Mouse (Mus musculus) mature B cell (primary cell): ENCODE data around the gene Nucb1.
"Not testable (repeated sequence)": the region's sequence is repeated elsewhere in the genome, so short reads cannot be mapped to it uniquely, and the experiment has no call there.

Experiments used
- in situ Hi-C: fragments of 300-500 bp; cut with MboI; formaldehyde crosslinking; loops from 2 replicates; pipeline ENCODE4 v1.14.3; 2019

Nucb1 gene

DNA sequence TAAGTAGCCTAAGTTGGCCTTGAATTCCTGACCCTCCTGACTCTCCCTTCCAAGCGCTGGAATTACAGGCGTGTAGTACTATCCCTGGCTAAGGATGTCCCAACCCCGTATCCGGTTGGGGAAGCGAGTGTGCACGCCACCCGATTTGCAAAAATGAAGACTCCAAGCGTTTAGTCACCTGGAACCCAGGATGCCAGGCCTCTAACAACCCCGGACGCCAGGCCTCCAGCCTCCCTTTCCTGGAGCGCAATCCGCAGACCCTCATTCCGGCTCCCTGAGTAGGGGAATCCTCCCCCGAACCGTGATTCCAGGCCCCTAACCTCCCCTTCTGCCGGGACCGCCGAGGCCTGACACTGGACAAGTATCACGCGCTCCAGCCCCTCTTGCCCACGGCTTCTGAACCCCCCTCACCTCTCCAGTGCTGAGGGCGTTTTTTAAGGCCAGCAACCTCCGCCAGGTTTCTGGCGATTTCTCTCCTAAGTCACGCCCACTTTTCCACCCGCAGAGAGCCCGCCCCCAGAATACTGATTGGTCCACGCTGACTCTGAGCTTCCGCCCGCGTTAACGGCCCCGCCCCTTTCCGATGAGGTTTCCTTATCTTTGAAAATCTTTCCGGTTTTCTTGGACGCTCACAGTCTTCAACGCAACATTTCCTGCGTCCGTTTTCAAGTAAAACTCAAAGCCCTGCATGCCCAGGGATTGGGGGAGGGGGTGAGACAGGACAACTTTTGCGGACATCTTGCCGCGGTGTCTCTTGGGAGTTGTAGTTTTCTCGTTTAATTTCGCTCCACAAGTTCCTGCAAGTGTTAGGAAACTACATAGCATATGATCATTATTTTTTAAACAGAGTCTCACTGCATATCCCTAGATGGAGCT is at the start of gene Nucb1:
Gene Nucb1, minus strand, starts transcription at position 495 of the 876 bp plus-strand sequence.
- in situ Hi-C loops = loop anchor here (5.0 kb wide), 1 partner anchor 52 kb away; no protein-coding TSS in a partner anchor

DNA sequence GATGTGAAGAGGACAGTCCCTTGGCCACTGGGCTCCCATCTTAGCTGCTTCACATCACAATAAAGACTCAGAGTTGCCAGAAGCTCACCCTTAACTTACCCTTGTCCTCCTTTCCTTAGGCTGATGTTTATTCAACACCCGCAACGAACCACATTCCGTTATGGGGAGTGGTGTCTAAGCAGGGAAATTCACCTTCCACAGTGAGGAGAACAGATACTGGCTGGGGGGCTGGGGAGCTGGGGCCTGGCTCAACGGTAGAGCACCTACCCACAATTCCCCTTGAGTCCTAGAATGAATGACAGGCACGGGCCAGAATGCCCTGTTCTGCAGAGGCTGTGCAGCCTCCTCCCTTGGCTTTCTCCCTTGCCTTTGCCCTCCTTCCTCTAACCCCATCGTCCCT is 48.7 kb upstream of the Nucb1 start:
- in situ Hi-C loops = loop anchor here (5.0 kb wide), 1 partner anchor 33 kb away; no protein-coding TSS in a partner anchor

DNA sequence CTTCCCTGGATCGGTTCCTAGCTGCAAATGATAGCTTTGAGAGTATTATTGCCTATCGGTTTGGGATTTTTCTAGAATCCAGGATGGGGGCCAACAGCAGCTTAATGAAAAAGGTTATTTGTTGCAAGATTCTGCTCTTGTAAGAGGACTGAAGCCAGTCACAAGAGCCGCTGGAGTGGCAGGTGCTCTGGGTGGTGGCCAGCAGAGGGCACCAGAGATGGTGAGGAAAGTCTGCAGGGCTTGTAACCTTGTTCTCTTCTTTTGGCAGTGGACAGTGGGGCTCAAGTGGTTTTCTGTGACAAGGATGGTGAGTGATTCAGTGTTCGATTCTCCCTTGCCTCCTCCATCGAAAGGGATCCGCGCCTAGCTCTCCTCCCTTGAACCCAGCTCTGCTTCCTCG is 45.6 kb upstream of the Nucb1 start:
- in situ Hi-C loops = loop anchor here (5.0 kb wide), 1 partner anchor 37 kb away; no protein-coding TSS in a partner anchor

DNA sequence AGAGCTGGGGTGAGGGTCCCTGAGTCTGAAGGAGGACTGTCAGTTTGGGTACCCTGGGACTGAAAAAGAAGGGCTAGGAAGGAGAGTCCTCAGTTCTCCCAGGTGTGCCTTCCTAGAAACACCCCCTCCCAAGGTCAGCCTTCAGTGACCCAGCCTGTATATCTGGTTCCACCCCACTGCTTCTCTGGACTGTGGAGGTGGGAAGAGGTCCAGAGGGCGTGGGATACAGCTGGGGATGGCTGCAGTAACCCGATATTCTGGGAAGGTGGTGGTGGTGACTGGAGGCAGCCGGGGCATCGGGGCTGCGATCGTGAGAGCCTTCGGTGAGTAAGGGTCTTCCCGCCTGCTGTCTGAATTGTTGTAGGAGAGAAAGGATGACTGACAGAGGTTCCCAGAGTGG is 44.5 kb upstream of the Nucb1 start, which contains the start of gene Hsd17b14:
Gene Hsd17b14, plus strand, starts transcription at position 150 of the 400 bp plus-strand sequence.
- in situ Hi-C loops = loop anchor here (5.0 kb wide), 1 partner anchor 38 kb away; no protein-coding TSS in a partner anchor

DNA sequence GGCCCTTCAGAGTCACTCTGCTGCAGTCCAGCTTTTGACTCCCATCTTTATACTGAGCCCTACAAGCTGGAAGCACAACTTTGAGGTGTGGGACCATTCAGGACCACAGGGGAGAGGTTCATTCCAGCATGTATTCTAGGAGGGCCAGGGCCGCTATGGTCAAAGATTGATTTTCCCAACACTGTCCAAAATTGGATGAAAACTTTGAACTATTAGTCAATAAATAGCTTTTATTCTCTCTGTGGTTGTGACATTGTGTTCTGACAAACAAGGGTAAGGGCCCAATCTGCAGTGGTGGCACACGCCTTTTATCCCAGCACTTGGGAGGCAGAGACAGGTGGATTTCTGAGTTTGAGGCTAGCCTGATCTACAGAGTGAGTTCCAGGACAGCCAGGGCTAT is 43.8 kb upstream of the Nucb1 start:
- in situ Hi-C loops = no loop called here

DNA sequence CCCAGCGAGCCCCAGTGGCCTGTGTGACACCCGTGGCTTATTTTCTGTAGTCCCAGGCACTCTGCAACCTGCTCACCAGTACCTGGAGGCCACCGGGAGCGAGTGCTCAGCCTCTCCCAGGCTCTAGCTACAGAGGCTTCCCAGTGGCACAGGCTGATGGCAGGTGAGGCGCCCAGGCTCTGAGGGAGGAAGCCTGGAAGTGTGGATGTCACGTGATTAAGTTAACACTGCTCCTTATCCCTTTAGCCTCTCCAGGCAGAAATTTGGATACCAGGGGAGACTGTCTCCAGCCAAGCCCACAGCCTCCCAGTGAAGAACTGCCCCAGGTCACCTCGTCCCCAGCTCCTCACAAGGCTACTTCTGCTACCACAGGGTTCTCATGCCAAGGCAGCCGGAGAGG is 43.3 kb upstream of the Nucb1 start:
- in situ Hi-C loops = no loop called here

DNA sequence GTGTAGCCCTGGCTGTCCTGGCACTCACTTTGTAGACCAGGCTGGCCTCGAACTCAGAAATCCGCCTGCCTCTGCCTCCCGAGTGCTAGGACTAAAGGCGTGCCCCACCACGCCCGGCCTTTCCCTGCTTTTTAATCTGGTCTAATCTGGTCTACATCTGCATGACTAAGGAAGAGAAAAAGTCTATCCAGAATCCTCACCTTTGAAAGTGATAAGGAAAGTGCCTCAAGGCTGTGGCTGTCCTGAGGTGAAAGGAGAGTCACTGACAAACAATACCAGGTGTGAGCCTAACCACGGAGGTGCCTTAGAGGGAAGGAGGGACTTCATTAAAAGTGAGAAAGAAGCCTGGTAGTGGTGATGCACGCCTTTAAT is 41.3 kb upstream of the Nucb1 start:
- in situ Hi-C loops = no loop called here

DNA sequence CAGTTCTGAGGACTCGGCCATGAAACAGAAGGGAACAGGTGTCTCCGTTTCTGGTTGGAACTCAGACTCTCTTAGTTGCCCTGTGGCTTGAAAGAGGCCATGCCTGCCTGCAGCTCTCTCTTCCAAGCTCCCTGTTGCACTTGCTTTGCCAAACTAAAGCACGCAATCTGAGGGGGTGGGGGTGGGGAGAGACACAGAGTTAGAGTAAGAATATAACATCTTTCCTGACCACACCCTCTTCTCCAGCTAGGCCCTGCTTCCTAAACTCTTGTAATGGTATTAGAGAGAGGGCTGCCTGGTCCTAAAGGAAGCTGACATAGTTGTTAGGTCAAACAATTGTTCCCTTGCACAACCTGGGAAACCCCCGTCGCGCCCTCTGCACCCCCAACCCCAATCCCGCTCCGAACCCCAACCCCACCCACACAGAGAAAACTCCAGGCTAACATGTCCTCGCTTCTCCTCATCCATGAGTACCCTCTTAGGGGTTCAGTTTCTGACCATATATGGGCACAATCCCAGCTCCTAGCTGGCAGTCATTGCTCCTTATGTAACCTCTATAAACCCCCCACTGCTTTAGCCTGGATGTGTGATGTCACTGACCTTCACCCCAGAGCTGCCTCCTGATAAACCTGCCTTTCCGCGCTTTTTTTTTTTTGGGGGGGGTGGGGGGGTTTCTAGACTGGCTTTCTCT is 40.8 kb upstream of the Nucb1 start:
- in situ Hi-C loops = no loop called here

DNA sequence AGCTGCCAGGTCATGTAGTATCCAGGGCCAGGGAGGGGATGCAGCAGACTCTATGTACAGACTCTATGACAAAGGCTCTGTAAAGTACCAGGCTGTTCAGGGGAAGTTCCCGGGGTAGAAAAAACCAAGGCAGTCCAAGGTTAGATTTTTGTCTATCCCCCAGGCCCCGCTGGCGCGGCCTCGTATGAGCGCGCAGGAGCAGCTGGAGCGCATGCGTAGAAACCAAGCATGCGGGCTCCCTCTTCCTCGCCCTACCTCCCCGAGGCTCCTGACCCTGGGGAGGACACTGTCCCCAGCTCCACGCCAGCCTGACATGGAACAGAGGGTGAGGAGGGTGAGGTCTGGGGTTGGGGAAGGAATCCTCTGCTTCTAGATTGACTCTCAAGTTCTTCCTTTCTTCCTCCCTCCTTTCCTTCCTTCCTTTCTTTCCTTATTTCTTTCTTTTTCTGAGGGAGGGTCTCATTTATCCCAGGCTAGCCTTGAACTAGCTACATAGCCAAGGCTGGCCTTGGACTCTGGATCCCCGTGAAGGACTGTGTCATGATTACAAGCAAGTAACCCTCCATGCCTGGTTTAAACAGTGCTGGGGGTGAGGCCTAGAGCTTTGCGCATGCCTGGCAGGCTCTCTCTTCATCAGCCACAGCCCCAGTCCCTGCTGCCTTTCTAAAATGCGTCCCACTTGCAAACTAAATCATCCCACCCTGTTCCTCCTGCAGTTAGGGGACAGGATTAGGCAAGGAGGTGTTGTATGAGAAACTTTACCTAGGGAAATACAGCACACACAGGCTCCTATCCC is 39.6 kb upstream of the Nucb1 start:
- in situ Hi-C loops = no loop called here

DNA sequence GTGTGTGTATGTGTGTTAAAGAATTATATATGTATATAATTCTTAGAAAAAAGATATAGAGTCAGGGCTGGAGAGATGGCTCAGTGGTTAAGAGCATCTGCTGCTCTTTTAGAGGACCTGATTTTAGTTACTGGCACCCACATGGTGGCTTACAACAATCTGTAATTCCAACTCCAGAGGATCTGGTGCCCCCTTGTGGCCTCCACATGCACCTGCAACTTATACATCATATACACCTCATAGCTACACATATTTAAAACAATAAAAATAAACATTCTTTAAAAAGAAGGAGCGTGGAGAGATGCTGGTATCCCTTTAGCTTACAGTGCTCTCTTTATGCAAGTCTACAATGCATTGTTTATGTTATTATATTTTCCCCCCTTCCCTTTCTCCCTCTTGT is 34.3 kb upstream of the Nucb1 start:
- in situ Hi-C loops = no loop called here

DNA sequence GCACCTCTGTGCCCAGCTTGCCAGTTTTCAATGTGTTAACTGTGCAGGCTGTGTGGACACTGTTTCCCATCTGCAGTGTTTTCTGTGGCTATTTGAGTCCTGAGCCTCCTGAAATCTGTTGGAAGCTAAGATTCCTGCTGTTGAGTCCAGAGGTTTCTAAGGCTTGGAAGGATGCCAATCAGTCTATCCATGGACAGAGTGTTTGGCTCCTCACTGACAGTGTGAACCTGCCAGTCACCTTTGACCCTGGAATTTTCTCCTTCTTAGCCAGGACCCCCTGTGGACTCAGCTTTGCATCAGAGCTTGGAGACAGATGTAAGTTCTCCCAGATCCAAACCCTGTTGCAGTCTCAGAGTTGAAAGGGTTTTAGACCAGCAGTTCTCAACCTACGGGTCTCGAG is 30.0 kb upstream of the Nucb1 start:
- in situ Hi-C loops = no loop called here

DNA sequence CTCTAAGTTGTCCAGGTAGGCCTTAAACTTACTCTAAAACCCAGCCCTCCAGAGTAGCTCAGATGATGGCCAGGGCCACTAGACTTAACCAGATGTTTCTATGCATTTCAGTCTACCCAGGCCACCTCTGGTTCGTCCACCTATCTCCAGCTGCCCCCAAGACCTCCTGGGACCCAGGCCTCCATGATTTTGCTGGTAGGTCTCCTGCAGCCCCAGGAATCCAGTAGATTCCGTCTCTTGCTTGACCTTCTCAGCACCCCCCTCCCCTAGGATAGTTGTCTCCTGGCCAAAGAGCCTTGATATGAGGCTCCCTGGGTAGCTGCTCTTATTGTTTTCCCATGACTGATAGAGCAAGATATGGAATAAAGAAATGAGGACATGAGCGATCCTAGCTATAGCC is 28.9 kb upstream of the Nucb1 start:
- in situ Hi-C loops = no loop called here

DNA sequence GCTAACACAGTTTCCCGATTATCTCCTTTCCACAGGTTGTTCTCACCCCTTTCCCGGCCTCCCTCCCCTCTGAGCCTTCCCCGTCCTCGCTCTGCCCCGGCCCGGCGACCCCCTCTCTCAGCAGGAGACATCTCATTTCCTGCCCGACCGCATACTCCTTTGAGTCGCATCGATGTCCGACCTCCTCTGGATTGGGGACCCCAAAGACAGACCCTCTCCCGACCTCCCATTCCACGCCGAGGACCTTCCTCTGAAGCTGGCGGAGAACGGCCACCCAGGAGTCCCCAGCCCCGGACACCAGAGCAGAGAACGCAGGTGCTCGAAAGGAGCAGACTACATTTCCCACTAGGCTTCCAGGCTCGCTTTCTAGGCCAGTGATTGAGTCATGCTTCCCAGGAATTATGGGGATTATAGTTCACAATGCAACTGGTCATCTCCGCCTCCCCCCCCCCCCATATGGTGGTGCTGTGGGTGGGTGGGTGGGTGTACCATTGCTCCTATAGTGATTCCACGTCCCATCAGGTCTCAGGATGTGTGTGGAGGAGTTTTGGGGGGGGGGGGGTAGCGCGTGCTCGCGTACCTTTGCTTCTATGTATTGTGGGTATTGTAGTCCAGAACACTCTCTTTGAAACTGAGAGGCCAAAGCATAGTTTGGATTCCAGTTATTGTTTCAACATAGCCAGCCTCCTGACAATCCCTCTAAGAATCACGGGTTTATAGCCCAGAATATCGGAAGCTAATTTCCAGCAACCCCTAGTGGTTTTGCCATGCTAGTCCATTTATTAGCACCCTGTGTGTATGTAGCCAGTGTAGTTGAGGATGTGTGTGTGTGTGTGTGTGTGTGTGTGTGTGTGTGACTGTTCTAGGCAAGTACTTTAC is 28.2 kb upstream of the Nucb1 start:
- in situ Hi-C loops = no loop called here

DNA sequence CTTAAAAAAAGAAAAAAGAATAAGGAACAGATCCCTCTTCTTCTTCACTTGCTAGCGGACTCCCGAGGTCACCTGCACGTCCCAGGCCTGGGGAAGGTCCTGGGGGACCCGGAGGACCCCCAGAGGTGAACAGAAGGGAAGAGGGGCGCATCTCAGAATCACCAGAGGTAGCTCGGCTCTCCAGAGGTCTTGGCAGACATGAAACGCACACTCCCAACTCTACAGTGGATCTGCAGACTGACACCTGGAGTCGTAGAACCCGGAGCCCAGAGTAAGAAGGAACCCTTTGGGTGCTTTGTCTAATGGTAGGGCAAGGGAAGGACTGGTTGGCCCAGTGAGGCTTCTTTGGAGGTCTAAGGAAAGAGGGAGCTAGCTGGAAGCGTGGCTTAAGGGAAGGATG is 27.4 kb upstream of the Nucb1 start:
- in situ Hi-C loops = no loop called here

DNA sequence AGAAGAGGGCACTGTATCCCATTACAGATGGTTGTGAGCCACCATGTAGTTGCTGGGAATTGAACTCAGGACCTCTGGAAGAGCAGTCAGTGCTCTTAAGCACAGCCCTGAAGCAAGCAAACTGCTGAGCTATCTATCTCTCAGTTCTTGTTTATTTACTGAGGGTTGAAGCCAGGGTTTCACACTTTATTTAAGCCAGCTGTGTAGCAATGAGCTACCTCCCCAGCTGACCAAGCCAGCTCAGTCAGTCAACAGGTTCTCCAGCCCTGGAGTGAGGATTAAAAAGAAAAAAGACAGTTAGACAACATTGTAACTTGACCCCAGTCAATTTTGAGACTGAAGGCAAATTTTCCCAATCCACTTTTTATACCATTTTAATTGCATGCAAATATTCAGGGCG is 25.5 kb upstream of the Nucb1 start:
- in situ Hi-C loops = no loop called here

DNA sequence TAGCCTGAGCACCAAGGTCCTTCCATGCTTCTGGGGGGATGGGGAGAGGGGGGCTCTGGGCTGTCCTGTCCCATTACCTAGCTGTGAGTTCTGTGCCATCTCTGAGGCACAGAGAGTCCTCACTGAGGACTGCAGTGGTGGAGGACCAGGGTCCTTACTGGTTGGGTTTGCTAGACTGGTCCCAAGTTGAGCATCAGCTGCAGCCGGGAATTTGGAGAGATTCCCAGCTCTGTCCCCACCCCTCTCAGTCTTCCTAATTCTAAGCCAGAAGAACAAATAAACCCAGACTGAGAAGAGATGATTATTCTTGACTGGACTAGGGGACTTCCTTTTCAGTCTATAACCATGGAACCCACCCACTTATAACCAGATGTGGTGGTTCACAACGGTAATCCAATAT is 20.4 kb upstream of the Nucb1 start:
- in situ Hi-C loops = no loop called here

DNA sequence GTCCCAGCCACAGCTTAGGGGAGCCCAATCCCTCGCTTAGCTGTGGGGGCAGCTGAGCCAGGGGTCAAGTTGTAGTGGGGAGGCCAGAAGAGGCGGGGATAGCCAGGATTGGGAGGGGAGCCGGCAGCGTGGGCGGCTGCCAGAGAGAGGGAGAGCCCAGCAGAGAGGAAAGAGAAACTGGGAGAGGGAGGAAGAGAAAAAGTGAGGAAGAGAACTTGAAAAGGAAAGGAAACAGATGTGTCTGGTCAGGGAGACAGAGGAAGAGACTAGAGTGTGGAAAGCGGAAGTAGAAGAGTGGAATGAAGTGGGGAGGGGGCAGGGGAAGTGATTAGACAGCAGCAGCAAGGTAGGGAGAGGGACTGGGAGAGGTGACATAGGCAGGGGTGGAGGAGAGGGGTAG is 19.3 kb upstream of the Nucb1 start:
- in situ Hi-C loops = no loop called here

DNA sequence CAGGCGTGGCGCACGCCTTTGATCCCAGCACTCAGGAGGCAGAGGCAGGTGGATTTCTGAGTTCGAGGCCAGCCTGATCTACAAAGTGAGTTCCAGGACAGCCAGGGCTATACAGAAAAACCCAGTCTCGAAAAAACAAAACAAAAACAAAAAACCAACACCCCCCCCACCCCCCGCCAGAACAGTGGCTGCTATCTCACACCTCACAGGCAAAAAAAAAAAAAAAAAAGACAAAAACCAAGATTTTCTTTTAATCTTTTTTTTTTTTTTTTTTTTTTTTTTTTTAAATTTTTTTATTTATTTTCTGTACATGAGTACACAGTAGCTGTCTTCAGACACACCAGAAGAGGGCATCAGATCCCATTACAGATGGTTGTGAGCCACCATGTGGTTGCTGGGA is 17.0 kb upstream of the Nucb1 start:
- in situ Hi-C loops = not testable (repeated sequence)

DNA sequence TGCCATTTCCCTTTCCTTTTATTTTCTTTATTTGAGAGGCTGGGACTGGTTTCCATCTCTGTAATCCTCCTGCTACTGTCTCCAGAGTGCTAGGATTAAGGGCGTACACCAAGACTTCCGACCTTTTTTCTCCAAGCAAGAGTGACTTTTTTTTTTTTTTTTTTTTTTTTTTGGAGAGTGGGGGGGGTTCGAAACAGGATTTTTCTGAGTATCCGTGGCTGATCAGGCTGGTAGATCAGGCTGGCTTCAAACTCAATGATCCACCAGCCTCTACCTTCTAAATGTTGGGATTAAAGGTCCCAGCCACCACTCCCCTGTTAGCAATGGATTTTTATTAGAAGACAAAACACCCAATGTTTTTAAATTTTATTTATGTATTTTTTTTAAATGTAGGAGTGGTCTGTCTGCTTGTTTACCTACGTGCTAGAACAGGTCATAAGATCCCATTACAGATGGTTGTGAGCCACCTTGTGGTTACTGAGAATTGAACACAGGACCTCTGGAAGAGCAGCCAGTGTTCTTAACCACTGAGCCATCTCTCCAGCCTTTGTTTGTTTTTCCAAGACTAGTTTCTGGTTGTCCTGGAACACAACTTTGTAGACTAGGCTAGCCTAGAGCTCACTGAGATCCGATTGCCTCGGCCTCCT is 16.4 kb upstream of the Nucb1 start:
- in situ Hi-C loops = no loop called here

DNA sequence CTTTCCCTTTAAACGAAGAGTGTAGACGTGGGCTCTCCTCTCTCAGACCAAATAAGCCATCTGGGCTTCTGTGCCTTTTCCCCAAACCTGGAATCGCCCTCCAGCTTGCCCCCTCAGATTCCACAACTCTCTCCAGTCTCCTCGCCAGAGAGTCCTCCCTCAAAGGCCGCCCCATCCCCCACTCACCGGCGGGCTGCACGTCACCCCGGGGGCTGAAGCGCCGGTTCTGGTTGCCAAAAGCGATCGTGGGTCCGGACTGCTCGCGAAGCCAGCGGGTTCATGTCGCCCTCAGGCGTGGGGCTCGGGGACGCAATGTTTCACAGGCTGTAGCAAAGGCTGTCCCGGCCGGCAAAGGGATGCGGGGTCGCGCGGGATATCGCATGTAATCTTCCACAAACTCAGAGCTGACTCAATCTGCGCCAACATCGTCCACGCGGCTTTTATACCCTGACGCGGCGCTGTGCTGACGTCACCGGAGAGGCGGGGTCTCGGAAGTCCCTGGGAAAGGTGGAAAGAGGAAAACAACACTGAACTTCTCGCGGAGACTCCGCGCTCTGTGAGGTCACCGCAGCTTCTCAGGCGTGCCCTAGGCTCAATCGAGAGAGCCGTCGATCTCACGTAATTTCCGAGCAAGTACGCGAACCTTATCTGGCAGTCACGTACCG is 15.7 kb upstream of the Nucb1 start, which contains the start of the genes Ppp1r15a and Plekha4:
Gene Ppp1r15a, minus strand, starts transcription at position 460 of the 665 bp plus-strand sequence.
Gene Plekha4, plus strand, starts transcription at position 522 of the 665 bp plus-strand sequence.
- in situ Hi-C loops = no loop called here
